Mouse (Mus musculus): Measurements from ENCODE around the gene Casc3. TPM values are rescaled to one million over a fixed set of nuclear protein-coding genes. Genes with fewer than 3 reads are reported as not detected.
A peak's percentile ranks its signal among the peaks of the same experiment; 100 is the strongest.

Casc3 gene
- polyA plus RNA-seq, 1 experiment from 2014 or later = 34.8 TPM

DNA sequence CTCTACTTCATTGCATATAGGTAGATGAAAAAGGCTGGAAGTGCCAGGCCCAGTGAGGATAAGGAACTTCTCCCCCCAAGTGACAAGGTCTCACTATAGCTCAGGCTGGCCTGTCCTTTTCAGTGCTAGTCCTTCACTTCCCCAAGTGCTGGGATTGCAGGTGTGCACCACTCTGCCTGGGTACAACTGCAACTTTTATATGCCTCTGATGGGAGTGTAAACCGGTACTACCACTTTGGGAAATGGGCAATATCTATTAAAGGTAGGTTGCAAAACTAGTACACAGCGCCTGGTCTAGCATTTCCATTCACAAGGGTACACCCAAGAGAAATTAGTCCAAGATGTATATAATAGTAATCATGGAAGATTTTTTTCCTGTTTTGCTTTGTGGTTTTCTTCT is 50.0 kb downstream of the Casc3 start:
- Histone ChIP-seq H3K4me3 (ENCODE audit: low read depth, low read length) (no peak overlapping the region), H3K9me3 (ENCODE audit: control insufficient read depth, low read length) (no peaks in the 10 kb centered on the region), H3K4me1 (replicated peaks; ENCODE audit: control insufficient read depth, insufficient read depth, low read length) (no peaks in the 10 kb centered on the region), H3K27ac (ENCODE audit: low read depth, low read length) (no peak overlapping the region), H3K36me3 (ENCODE audit: control insufficient read depth, insufficient read depth, low read length) (no peaks in the 10 kb centered on the region), H3K4me2 (no peak overlapping the region), H3K27me3 (replicated peaks; ENCODE audit: control insufficient read depth, insufficient read depth, low read length) (no peaks in the 10 kb centered on the region), H3K9ac (ENCODE audit: low read depth, low read length) (no peak overlapping the region)
- WGBS = 85% methylated on average over 2 of the region's 2 CpGs
- DNase-seq (ENCODE audit: low spot score) = no peak
- no peak for ATAC-seq (replicated peaks; ENCODE audit: low FRiP score)

DNA sequence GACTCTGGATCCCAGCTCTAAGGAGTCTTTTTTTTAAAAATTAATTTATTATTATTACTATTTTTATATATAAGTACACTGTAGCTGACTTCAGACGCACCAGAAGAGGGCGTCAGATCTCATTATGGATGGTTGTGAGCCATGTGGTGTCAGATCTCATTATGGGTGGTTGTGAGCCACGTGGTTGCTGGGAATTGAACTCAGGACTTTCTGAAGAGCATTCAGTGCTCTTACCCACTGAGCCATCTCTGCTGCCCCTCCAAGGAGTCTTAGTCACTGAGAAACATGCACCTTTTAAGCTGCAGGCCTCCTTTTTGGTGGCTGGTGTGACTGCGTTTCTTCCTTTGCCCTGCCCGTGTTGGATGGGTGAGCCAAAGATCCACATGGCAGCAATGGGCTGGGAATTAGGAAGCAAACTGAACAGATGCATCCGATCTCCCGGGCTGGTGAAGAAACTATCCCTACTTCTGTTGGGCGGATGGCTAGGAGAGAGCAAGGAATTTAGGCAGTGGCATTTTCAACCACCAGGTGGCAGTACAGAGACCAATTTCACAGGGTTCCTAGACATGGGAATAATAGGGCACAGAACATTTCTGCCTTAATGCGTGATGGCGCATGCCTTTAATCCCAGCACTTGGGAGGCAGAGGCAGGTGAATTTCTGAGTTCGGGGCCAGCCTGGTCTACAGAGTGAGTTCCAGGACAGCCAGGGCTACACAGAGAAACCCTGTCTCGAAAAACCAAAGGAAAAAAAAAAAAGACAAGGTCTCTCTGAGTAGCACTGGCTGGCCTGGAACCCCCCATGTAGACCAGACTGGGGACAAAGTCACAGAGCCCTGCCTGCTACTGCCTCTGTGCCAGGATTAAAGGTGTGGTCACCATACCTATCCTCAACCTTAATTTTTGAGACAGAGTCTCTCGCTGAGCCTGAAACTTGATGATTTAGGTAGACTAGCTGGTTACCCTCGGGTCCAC is 54.3 kb downstream of the Casc3 start:
- Histone ChIP-seq H3K9me3 (ENCODE audit: control insufficient read depth, low read length) (no peaks in the 10 kb centered on the region), H3K4me3 (ENCODE audit: low read depth, low read length) (no peak overlapping the region), H3K4me2 (peak overlapping the region; percentile 5; the same call in 1 of the 2 replicates), H3K27ac (ENCODE audit: low read depth, low read length) (no peak overlapping the region), H3K4me1 (replicated peaks; ENCODE audit: control insufficient read depth, insufficient read depth, low read length) (peaks cover 6% of the 10 kb centered on the region), H3K27me3 (replicated peaks; ENCODE audit: control insufficient read depth, insufficient read depth, low read length) (no peaks in the 10 kb centered on the region), H3K9ac (ENCODE audit: low read depth, low read length) (peak overlapping the region; percentile 27; the same call in 1 of the 2 replicates), H3K36me3 (ENCODE audit: control insufficient read depth, insufficient read depth, low read length) (no peaks in the 10 kb centered on the region)
- ATAC-seq (replicated peaks; ENCODE audit: low FRiP score) (peak; percentile 68), DNase-seq (ENCODE audit: low spot score) (peak; percentile 74)
- 31% methylated on average over 14 of the region's 14 CpGs for WGBS

GRCm38 (mm10) chr11:98863028-98863750 is 58.5 kb downstream of the Casc3 start, which contains the start of gene Wipf2:
Gene Wipf2 (plus strand): TSS chr11:98863638.
- WGBS = 8% methylated on average over 39 of the region's 41 CpGs
- peak; percentile 91 for DNase-seq (ENCODE audit: low spot score)
- ATAC-seq (replicated peaks; ENCODE audit: low FRiP score) = peak; percentile 87
- peak within 1 kb of the TSS; percentile 92 for H3K4me2 ChIP-seq
- peak within 1 kb of the TSS; percentile 85 for H3K9ac ChIP-seq (ENCODE audit: low read depth, low read length)
- H3K4me3 ChIP-seq (ENCODE audit: low read depth, low read length) = peak within 1 kb of the TSS; percentile 84
- H3K27ac ChIP-seq (ENCODE audit: low read depth, low read length) = peak within 1 kb of the TSS; percentile 87
- H3K4me1 ChIP-seq (replicated peaks; ENCODE audit: control insufficient read depth, insufficient read depth, low read length) = peaks cover 10% of the 10 kb centered on the region
- no peaks in the 10 kb centered on the region for H3K9me3 ChIP-seq (ENCODE audit: control insufficient read depth, low read length)
- peaks cover 11% of the 10 kb centered on the region; the same call in 1 of the 2 replicates for H3K36me3 ChIP-seq (ENCODE audit: control insufficient read depth, insufficient read depth, low read length)
- H3K27me3 ChIP-seq (replicated peaks; ENCODE audit: control insufficient read depth, insufficient read depth, low read length) = no peaks in the 10 kb centered on the region

DNA sequence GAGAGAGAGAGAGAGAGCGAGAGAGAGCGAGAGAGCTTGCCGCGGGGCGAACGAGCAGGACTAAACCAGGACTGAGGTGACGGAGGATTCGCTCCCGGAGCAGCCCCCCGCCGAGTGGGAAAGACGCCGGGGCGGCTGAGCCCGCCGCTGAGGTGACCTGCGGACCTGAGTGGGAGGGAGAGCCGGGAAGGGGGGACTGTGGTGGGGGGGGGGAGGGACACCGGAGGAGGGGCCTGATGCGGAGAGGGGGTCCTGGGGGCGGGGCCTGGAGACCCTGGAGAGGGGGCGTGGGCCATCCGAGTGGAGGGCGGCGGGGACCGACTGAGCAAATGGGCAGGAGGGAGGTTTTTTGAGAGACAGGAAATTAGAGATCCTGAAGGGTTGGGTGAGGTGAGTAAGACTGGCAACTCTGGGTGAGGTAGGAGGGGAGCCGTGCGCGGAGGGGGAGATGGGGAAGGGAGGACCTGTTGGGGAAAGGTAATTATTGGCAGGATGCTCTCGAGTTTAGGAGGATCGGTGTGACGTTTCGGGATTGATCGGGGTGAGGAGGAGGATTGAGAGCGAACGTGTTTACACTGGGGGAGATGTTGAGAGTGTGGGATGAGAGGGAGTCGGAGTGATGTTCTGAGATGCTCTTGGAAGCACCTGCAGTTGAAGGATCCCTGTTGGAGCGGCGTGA is 59.2 kb downstream of the Casc3 start:
- whole genome bisulfite sequencing = 1% methylated on average over 39 of the region's 39 CpGs
- ATAC-seq (replicated peaks; ENCODE audit: low FRiP score) = peak; percentile 61

DNA sequence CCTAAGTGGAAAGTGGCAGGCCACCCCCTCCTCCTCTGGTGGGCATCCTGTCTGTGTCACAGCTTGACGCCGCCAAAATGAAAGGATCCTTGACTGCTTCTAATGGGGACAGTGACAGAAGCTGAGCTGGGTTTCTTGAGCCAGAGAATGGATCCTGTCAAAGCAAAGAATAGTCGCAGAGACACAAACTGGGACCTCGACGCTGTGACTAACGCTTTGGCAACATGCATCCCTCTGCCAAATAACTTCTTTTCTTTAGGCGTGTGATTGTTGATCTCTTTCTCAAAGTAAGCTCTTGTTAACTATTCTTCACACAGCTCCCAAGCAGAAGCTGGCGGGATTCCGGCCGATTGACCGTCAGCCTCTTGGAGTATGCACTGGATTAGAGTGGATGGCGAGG is 62.6 kb downstream of the Casc3 start:
- H3K4me1 ChIP-seq (replicated peaks; ENCODE audit: control insufficient read depth, insufficient read depth, low read length) = peaks cover 10% of the 10 kb centered on the region
- no peaks in the 10 kb centered on the region for H3K9me3 ChIP-seq (ENCODE audit: control insufficient read depth, low read length)
- no peak overlapping the region for H3K27ac ChIP-seq (ENCODE audit: low read depth, low read length)
- H3K27me3 ChIP-seq (replicated peaks; ENCODE audit: control insufficient read depth, insufficient read depth, low read length) = no peaks in the 10 kb centered on the region
- 93% methylated on average over 12 of the region's 12 CpGs for WGBS
- DNase-seq (ENCODE audit: low spot score) (no peak), ATAC-seq (replicated peaks; ENCODE audit: low FRiP score) (no peak)
- H3K4me3 ChIP-seq (ENCODE audit: low read depth, low read length) = no peak overlapping the region
- no peak overlapping the region for H3K9ac ChIP-seq (ENCODE audit: low read depth, low read length)
- H3K4me2 ChIP-seq = no peak overlapping the region
- peaks cover 11% of the 10 kb centered on the region; the same call in 1 of the 2 replicates for H3K36me3 ChIP-seq (ENCODE audit: control insufficient read depth, insufficient read depth, low read length)

More for the DNA sequence above, 59.2 kb downstream of the Casc3 start:
- peak overlapping the region; percentile 92 for H3K4me2 ChIP-seq
- peak overlapping the region; percentile 85 for H3K9ac ChIP-seq (ENCODE audit: low read depth, low read length)
- H3K9me3 ChIP-seq (ENCODE audit: control insufficient read depth, low read length) = no peaks in the 10 kb centered on the region
- no peak for DNase-seq (ENCODE audit: low spot score)
- peaks cover 10% of the 10 kb centered on the region for H3K4me1 ChIP-seq (replicated peaks; ENCODE audit: control insufficient read depth, insufficient read depth, low read length)
- H3K27ac ChIP-seq (ENCODE audit: low read depth, low read length) = peak overlapping the region; percentile 87
- peaks cover 11% of the 10 kb centered on the region; the same call in 1 of the 2 replicates for H3K36me3 ChIP-seq (ENCODE audit: control insufficient read depth, insufficient read depth, low read length)
- H3K27me3 ChIP-seq (replicated peaks; ENCODE audit: control insufficient read depth, insufficient read depth, low read length) = no peaks in the 10 kb centered on the region
- peak overlapping the region; percentile 84 for H3K4me3 ChIP-seq (ENCODE audit: low read depth, low read length)

GRCm38 (mm10) chr11:98869906-98870305 is 65.2 kb downstream of the Casc3 start:
- no peak overlapping the region for H3K27ac ChIP-seq (ENCODE audit: low read depth, low read length)
- H3K27me3 ChIP-seq (replicated peaks; ENCODE audit: control insufficient read depth, insufficient read depth, low read length) = no peaks in the 10 kb centered on the region
- no peak overlapping the region for H3K4me3 ChIP-seq (ENCODE audit: low read depth, low read length)
- H3K36me3 ChIP-seq (ENCODE audit: control insufficient read depth, insufficient read depth, low read length) = peaks cover 17% of the 10 kb centered on the region; the same call in 1 of the 2 replicates
- WGBS = 88% methylated on average over 8 of the region's 8 CpGs
- no peak overlapping the region for H3K9ac ChIP-seq (ENCODE audit: low read depth, low read length)
- DNase-seq (ENCODE audit: low spot score) (no peak), ATAC-seq (replicated peaks; ENCODE audit: low FRiP score) (no peak)
- no peak overlapping the region for H3K4me2 ChIP-seq
- no peaks in the 10 kb centered on the region for H3K9me3 ChIP-seq (ENCODE audit: control insufficient read depth, low read length)
- H3K4me1 ChIP-seq (replicated peaks; ENCODE audit: control insufficient read depth, insufficient read depth, low read length) = peaks cover 5% of the 10 kb centered on the region

DNA sequence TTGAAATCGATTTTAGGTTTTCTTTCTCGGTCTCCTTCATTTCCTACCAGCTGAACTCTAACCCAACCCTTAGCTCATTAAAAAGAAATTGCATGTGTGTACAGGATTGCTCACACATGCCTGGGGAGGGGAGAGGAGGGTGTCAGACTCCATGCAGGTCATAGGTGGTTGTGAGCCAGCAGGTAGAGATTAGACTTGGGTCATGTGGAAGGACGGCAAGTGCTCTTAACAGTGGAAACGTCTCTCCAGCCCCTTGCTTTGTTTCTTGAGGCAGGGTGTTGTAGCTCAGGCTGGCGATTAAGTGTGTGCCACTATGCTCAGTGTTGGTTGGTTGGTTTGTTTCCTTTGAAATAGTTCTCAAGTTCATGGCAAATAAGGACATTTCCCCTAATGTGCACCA is 66.1 kb downstream of the Casc3 start:
- WGBS = 84% methylated on average over 5 of the region's 5 CpGs
- H3K27ac ChIP-seq (ENCODE audit: low read depth, low read length) = no peak overlapping the region
- DNase-seq (ENCODE audit: low spot score) (no peak), ATAC-seq (replicated peaks; ENCODE audit: low FRiP score) (no peak)
- peaks cover 5% of the 10 kb centered on the region; the same call in 1 of the 2 replicates for H3K4me1 ChIP-seq (replicated peaks; ENCODE audit: control insufficient read depth, insufficient read depth, low read length)
- no peak overlapping the region for H3K4me2 ChIP-seq
- H3K4me3 ChIP-seq (ENCODE audit: low read depth, low read length) = no peak overlapping the region
- no peaks in the 10 kb centered on the region for H3K27me3 ChIP-seq (replicated peaks; ENCODE audit: control insufficient read depth, insufficient read depth, low read length)
- no peaks in the 10 kb centered on the region for H3K9me3 ChIP-seq (ENCODE audit: control insufficient read depth, low read length)
- H3K9ac ChIP-seq (ENCODE audit: low read depth, low read length) = no peak overlapping the region
- peaks cover 17% of the 10 kb centered on the region; the same call in 1 of the 2 replicates for H3K36me3 ChIP-seq (ENCODE audit: control insufficient read depth, insufficient read depth, low read length)

DNA sequence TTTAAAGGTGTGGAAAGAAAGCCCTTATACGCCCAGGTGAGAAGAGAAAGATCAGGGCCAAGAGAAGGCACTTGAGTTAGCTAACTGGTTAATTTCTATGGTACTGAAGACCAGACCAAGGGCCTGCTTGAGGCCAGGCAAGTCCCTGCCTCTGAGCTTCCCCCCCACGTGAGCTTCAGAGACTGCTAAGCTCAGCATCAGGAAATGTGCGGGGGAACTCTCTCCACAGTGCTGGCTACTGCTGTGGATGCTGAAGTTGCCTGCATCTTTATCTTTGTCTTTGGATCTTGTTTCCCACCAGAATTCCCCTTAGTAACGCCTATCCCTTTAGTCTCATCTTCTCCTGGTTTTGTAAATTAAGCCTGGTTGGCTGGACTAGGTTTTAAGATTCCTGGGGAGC is 66.7 kb downstream of the Casc3 start:
- no peaks in the 10 kb centered on the region for H3K9me3 ChIP-seq (ENCODE audit: control insufficient read depth, low read length)
- H3K27ac ChIP-seq (ENCODE audit: low read depth, low read length) = no peak overlapping the region
- peaks cover 5% of the 10 kb centered on the region; the same call in 1 of the 2 replicates for H3K4me1 ChIP-seq (replicated peaks; ENCODE audit: control insufficient read depth, insufficient read depth, low read length)
- no peak overlapping the region for H3K9ac ChIP-seq (ENCODE audit: low read depth, low read length)
- ATAC-seq (replicated peaks; ENCODE audit: low FRiP score) (no peak), DNase-seq (ENCODE audit: low spot score) (no peak)
- no peak overlapping the region for H3K4me2 ChIP-seq
- no peak overlapping the region for H3K4me3 ChIP-seq (ENCODE audit: low read depth, low read length)
- peaks cover 17% of the 10 kb centered on the region; the same call in 1 of the 2 replicates for H3K36me3 ChIP-seq (ENCODE audit: control insufficient read depth, insufficient read depth, low read length)
- 69% methylated on average over 4 of the region's 4 CpGs for WGBS
- no peaks in the 10 kb centered on the region for H3K27me3 ChIP-seq (replicated peaks; ENCODE audit: control insufficient read depth, insufficient read depth, low read length)

Data from liver, embryonic 11.5 days (tissue).